Mouse (Mus musculus): ENCODE measurements around the gene Klk10. TPM values are rescaled to one million over a fixed set of nuclear protein-coding genes. Genes with fewer than 3 reads are reported as not detected.

The Klk10 gene
- not detected in 2 replicates for polyA plus RNA-seq (2015; fragmentation: Nextera tagmentation; extraction: Ambion mirVana)

GRCm38 (mm10) chr7:43780746-43781145, at the start of gene Klk10:
Klk10 (plus strand) TSS chr7:43781035.
- no peaks in the 10 kb centered on the region; the same call in 1 of the 2 replicates for H3K4me1 ChIP-seq (ENCODE audit: control insufficient read depth, low read depth, low read length)
- H3K4me2 ChIP-seq (ENCODE audit: low read depth, low read length), result no peak within 1 kb of the TSS
- no peak for ATAC-seq (ENCODE audit: low read depth)
- H3K9me3 ChIP-seq (replicated peaks; ENCODE audit: control insufficient read depth, low read length), result no peaks in the 10 kb centered on the region
- H3K9ac ChIP-seq (ENCODE audit: low read depth, low read length), result no peak within 1 kb of the TSS
- H3K27me3 ChIP-seq (ENCODE audit: control insufficient read depth, insufficient read depth, low read depth, low read length), result peaks cover 9% of the 10 kb centered on the region
- H3K27ac ChIP-seq (ENCODE audit: low read length), result no peak within 1 kb of the TSS
- no peak within 1 kb of the TSS for H3K4me3 ChIP-seq (ENCODE audit: low read depth, low read length)
- 21% methylated on average over 5 of the region's 5 CpGs for WGBS (ENCODE audit: insufficient replicate concordance)
- no peaks in the 10 kb centered on the region for H3K36me3 ChIP-seq (ENCODE audit: control insufficient read depth, insufficient read depth)

GRCm38 (mm10) chr7:43747788-43748187, 33.0 kb upstream of the Klk10 start:
- Histone ChIP-seq H3K36me3 (ENCODE audit: control insufficient read depth, insufficient read depth) (no peaks in the 10 kb centered on the region), H3K9ac (ENCODE audit: low read depth, low read length) (no peak overlapping the region), H3K4me3 (ENCODE audit: low read depth, low read length) (no peak overlapping the region), H3K27ac (ENCODE audit: low read length) (no peak overlapping the region), H3K27me3 (ENCODE audit: control insufficient read depth, insufficient read depth, low read depth, low read length) (no peaks in the 10 kb centered on the region), H3K9me3 (replicated peaks; ENCODE audit: control insufficient read depth, low read length) (no peaks in the 10 kb centered on the region), H3K4me1 (ENCODE audit: control insufficient read depth, low read depth, low read length) (no peaks in the 10 kb centered on the region), H3K4me2 (ENCODE audit: low read depth, low read length) (no peak overlapping the region)
- 9% methylated on average over 1 of the region's 1 CpGs for WGBS (ENCODE audit: insufficient replicate concordance)
- ATAC-seq (ENCODE audit: low read depth), result no peak

GRCm38 (mm10) chr7:43752806-43753205, 28.0 kb upstream of the Klk10 start:
- H3K27ac ChIP-seq (ENCODE audit: low read length), result no peak overlapping the region
- no peak overlapping the region for H3K4me3 ChIP-seq (ENCODE audit: low read depth, low read length)
- H3K9ac ChIP-seq (ENCODE audit: low read depth, low read length), result no peak overlapping the region
- H3K4me2 ChIP-seq (ENCODE audit: low read depth, low read length), result no peak overlapping the region
- 26% methylated on average over 2 of the region's 2 CpGs for WGBS (ENCODE audit: insufficient replicate concordance)
- H3K27me3 ChIP-seq (ENCODE audit: control insufficient read depth, insufficient read depth, low read depth, low read length), result no peaks in the 10 kb centered on the region
- H3K9me3 ChIP-seq (replicated peaks; ENCODE audit: control insufficient read depth, low read length), result no peaks in the 10 kb centered on the region
- no peaks in the 10 kb centered on the region for H3K4me1 ChIP-seq (ENCODE audit: control insufficient read depth, low read depth, low read length)
- no peak for ATAC-seq (ENCODE audit: low read depth)
- H3K36me3 ChIP-seq (ENCODE audit: control insufficient read depth, insufficient read depth), result no peaks in the 10 kb centered on the region

- WGBS (ENCODE audit: insufficient replicate concordance), result 45% methylated on average over 8 of the region's 8 CpGs
Measured at GRCm38 (mm10) chr7:43766484-43766883, 14.4 kb upstream of the Klk10 start.

GRCm38 (mm10) chr7:43768597-43768996, 12.2 kb upstream of the Klk10 start, which contains the start of gene Klk12:
Klk12 (plus strand) TSS chr7:43768897.
- no peaks in the 10 kb centered on the region for H3K36me3 ChIP-seq (ENCODE audit: control insufficient read depth, insufficient read depth)
- no peak within 1 kb of the TSS for H3K9ac ChIP-seq (ENCODE audit: low read depth, low read length)
- ATAC-seq (ENCODE audit: low read depth), result no peak
- no peaks in the 10 kb centered on the region for H3K4me1 ChIP-seq (ENCODE audit: control insufficient read depth, low read depth, low read length)
- no peaks in the 10 kb centered on the region for H3K9me3 ChIP-seq (replicated peaks; ENCODE audit: control insufficient read depth, low read length)
- H3K4me2 ChIP-seq (ENCODE audit: low read depth, low read length), result no peak within 1 kb of the TSS
- no peaks in the 10 kb centered on the region for H3K27me3 ChIP-seq (ENCODE audit: control insufficient read depth, insufficient read depth, low read depth, low read length)
- H3K4me3 ChIP-seq (ENCODE audit: low read depth, low read length), result no peak within 1 kb of the TSS
- 60% methylated on average over 4 of the region's 4 CpGs for WGBS (ENCODE audit: insufficient replicate concordance)
- no peak within 1 kb of the TSS for H3K27ac ChIP-seq (ENCODE audit: low read length)

More at GRCm38 (mm10) chr7:43766484-43766883, 14.4 kb upstream of the Klk10 start:
- H3K27me3 ChIP-seq (ENCODE audit: control insufficient read depth, insufficient read depth, low read depth, low read length), result no peaks in the 10 kb centered on the region
- no peaks in the 10 kb centered on the region for H3K36me3 ChIP-seq (ENCODE audit: control insufficient read depth, insufficient read depth)
- no peak overlapping the region for H3K9ac ChIP-seq (ENCODE audit: low read depth, low read length)
- no peak overlapping the region for H3K4me2 ChIP-seq (ENCODE audit: low read depth, low read length)
- H3K9me3 ChIP-seq (replicated peaks; ENCODE audit: control insufficient read depth, low read length), result no peaks in the 10 kb centered on the region
- H3K27ac ChIP-seq (ENCODE audit: low read length), result no peak overlapping the region
- no peaks in the 10 kb centered on the region for H3K4me1 ChIP-seq (ENCODE audit: control insufficient read depth, low read depth, low read length)
- H3K4me3 ChIP-seq (ENCODE audit: low read depth, low read length), result no peak overlapping the region
- no peak for ATAC-seq (ENCODE audit: low read depth)

- H3K27me3 ChIP-seq (ENCODE audit: control insufficient read depth, insufficient read depth, low read depth, low read length), result no peaks in the 10 kb centered on the region
- H3K36me3 ChIP-seq (ENCODE audit: control insufficient read depth, insufficient read depth), result no peaks in the 10 kb centered on the region
- no peak overlapping the region for H3K27ac ChIP-seq (ENCODE audit: low read length)
- no peaks in the 10 kb centered on the region for H3K4me1 ChIP-seq (ENCODE audit: control insufficient read depth, low read depth, low read length)
- no peaks in the 10 kb centered on the region for H3K9me3 ChIP-seq (replicated peaks; ENCODE audit: control insufficient read depth, low read length)
- no peak overlapping the region for H3K4me3 ChIP-seq (ENCODE audit: low read depth, low read length)
- H3K9ac ChIP-seq (ENCODE audit: low read depth, low read length), result no peak overlapping the region
- H3K4me2 ChIP-seq (ENCODE audit: low read depth, low read length), result no peak overlapping the region
- WGBS (ENCODE audit: insufficient replicate concordance), result 79% methylated on average over 8 of the region's 8 CpGs
- no peak for ATAC-seq (ENCODE audit: low read depth)
Measured at GRCm38 (mm10) chr7:43769636-43770035, 11.2 kb upstream of the Klk10 start.

GRCm38 (mm10) chr7:43770701-43771100, 10.1 kb upstream of the Klk10 start:
- no peaks in the 10 kb centered on the region for H3K27me3 ChIP-seq (ENCODE audit: control insufficient read depth, insufficient read depth, low read depth, low read length)
- H3K4me1 ChIP-seq (ENCODE audit: control insufficient read depth, low read depth, low read length), result no peaks in the 10 kb centered on the region
- 76% methylated on average over 10 of the region's 10 CpGs for WGBS (ENCODE audit: insufficient replicate concordance)
- H3K36me3 ChIP-seq (ENCODE audit: control insufficient read depth, insufficient read depth), result no peaks in the 10 kb centered on the region
- H3K9me3 ChIP-seq (replicated peaks; ENCODE audit: control insufficient read depth, low read length), result no peaks in the 10 kb centered on the region
- no peak overlapping the region for H3K4me2 ChIP-seq (ENCODE audit: low read depth, low read length)
- H3K27ac ChIP-seq (ENCODE audit: low read length), result no peak overlapping the region
- H3K9ac ChIP-seq (ENCODE audit: low read depth, low read length), result no peak overlapping the region
- ATAC-seq (ENCODE audit: low read depth), result no peak
- no peak overlapping the region for H3K4me3 ChIP-seq (ENCODE audit: low read depth, low read length)

GRCm38 (mm10) chr7:43771916-43772315, 8.9 kb upstream of the Klk10 start:
- no peak overlapping the region for H3K27ac ChIP-seq (ENCODE audit: low read length)
- no peak overlapping the region for H3K9ac ChIP-seq (ENCODE audit: low read depth, low read length)
- no peak overlapping the region for H3K4me2 ChIP-seq (ENCODE audit: low read depth, low read length)
- H3K4me3 ChIP-seq (ENCODE audit: low read depth, low read length), result no peak overlapping the region
- 68% methylated on average over 6 of the region's 6 CpGs for WGBS (ENCODE audit: insufficient replicate concordance)
- no peaks in the 10 kb centered on the region for H3K27me3 ChIP-seq (ENCODE audit: control insufficient read depth, insufficient read depth, low read depth, low read length)
- no peak for ATAC-seq (ENCODE audit: low read depth)
- no peaks in the 10 kb centered on the region for H3K4me1 ChIP-seq (ENCODE audit: control insufficient read depth, low read depth, low read length)
- H3K36me3 ChIP-seq (ENCODE audit: control insufficient read depth, insufficient read depth), result no peaks in the 10 kb centered on the region
- H3K9me3 ChIP-seq (replicated peaks; ENCODE audit: control insufficient read depth, low read length), result no peaks in the 10 kb centered on the region

- H3K27ac ChIP-seq (ENCODE audit: low read length), result no peak overlapping the region
- H3K27me3 ChIP-seq (ENCODE audit: control insufficient read depth, insufficient read depth, low read depth, low read length), result no peaks in the 10 kb centered on the region
- H3K4me1 ChIP-seq (ENCODE audit: control insufficient read depth, low read depth, low read length), result no peaks in the 10 kb centered on the region
- no peak overlapping the region for H3K9ac ChIP-seq (ENCODE audit: low read depth, low read length)
- no peaks in the 10 kb centered on the region for H3K9me3 ChIP-seq (replicated peaks; ENCODE audit: control insufficient read depth, low read length)
- H3K4me2 ChIP-seq (ENCODE audit: low read depth, low read length), result no peak overlapping the region
- no peaks in the 10 kb centered on the region for H3K36me3 ChIP-seq (ENCODE audit: control insufficient read depth, insufficient read depth)
- 63% methylated on average over 3 of the region's 3 CpGs for WGBS (ENCODE audit: insufficient replicate concordance)
- H3K4me3 ChIP-seq (ENCODE audit: low read depth, low read length), result no peak overlapping the region
- no peak for ATAC-seq (ENCODE audit: low read depth)
Measured at GRCm38 (mm10) chr7:43772901-43773300, 7.9 kb upstream of the Klk10 start.

Measured in liver, embryonic 16.5 days (tissue).